ENCODE assay signal across 10 mouse cellular contexts in the genomic region with DNA sequence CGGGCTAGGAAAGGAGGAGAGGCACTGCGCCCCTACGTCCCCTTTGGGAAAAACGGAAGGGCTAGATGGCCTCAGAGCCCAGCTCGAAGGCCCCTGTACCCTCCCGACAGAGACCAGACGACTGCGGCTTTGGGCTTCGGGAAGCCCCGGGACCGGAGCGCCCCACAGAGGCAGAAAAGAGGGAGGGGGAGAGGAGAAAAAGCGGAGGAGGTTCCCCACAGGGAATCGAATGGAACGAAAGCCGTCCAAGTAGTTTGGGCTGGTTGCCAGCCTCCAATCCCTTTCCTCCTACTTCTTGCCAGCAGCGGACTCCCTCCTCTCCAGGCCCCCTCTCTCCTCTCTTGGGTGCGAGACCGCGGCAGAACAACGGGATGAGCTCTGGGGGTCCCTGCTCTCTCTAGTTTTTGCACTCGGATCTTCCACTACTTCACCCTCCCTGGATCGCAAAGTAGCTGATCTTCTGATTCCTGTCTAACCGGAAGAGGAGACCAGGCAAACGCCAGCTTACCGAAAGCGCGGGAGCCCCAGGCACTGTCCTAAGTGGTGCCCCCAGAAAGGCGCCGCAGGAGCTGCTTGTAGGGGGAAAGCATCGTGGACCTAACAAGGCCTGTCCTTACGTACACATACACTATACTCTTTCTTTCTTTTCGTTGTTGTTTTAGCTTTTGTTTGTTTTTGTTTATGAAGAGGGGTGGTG. TPM values are rescaled to one million over a fixed set of nuclear protein-coding genes. Genes with fewer than 3 reads are reported as not detected.
DNase-seq lines count a peak whose midpoint lies in the region; ATAC-seq and TF ChIP-seq lines count a peak whose summit lies in the region.
"Had no signal": no experiment of that assay in that cellular context is flagged by ENCODE, and none has a peak within 500 bp of the region (broad histone marks: within the 10 kb centered on the region; RNA-seq: fewer than 3 reads in every experiment).

No protein-coding gene starts in this region.

- TF ChIP-seq POLR2A in cerebellum, adult 2 months (IDR thresholded peaks at IDR 0.05; ENCODE audit: borderline replicate concordance, insufficient read depth, low read length): no peak

- H3K4me3 ChIP-seq in cerebellum, adult 2 months (replicated peaks; ENCODE audit: insufficient read depth, low read depth, low read length): peak overlapping the region; percentile 2
- H3K4me3 ChIP-seq in hindbrain, embryonic 15.5 days: peak overlapping the region; percentile 24
- H3K4me3 ChIP-seq in neural tube, embryonic 15.5 days (replicated peaks): peak overlapping the region; percentile 24
- H3K4me3 ChIP-seq: myocyte had no signal

- intact Hi-C loops in left cerebral cortex, postnatal 4 days (cut with DNase I): loop anchor here (5.0 kb wide), 1 partner anchor 97 kb away; no protein-coding TSS in a partner anchor

- no peak overlapping the region for H3K9ac ChIP-seq in hindbrain, embryonic 15.5 days
- no peak overlapping the region for H3K9ac ChIP-seq in neural tube, embryonic 15.5 days (replicated peaks)

- DNase-seq in cerebellum, adult 2 months: peak; percentile 14 to 32
- no peak for DNase-seq in cerebellum, adult 18-20 months
- peak; percentile 72 for DNase-seq in left cerebral cortex, postnatal 4 days
- no peak for DNase-seq in left cerebral cortex, adult 18-20 months (ENCODE audit: low spot score in 2 of 2)
- no peak for DNase-seq in gastrocnemius, postnatal 10 days
- no peak for DNase-seq in c-Kit-positive CD71-positive TER-119-positive erythroid progenitor cells, embryonic 14.5 days (ENCODE audit: low spot score)

- WGBS in cerebellum, adult 2 months: 6% methylated on average over 32 of the region's 33 CpGs
- 18% methylated on average over 29 of the region's 33 CpGs for WGBS in hindbrain, embryonic 15.5 days
- 22% methylated on average over 29 of the region's 33 CpGs for WGBS in neural tube, embryonic 15.5 days

- no peaks in the 10 kb centered on the region for H3K36me3 ChIP-seq in hindbrain, embryonic 15.5 days
- H3K36me3 ChIP-seq in neural tube, embryonic 15.5 days: no peaks in the 10 kb centered on the region

- H3K4me1 ChIP-seq in cerebellum, adult 2 months (ENCODE audit: control insufficient read depth, insufficient read depth, low read length): no peaks in the 10 kb centered on the region
- H3K4me1 ChIP-seq in hindbrain, embryonic 15.5 days (replicated peaks): no peaks in the 10 kb centered on the region
- H3K4me1 ChIP-seq in neural tube, embryonic 15.5 days: peaks cover 6% of the 10 kb centered on the region; the same call in 1 of the 2 replicates

- ATAC-seq in hindbrain, embryonic 15.5 days (ENCODE audit: low FRiP score, low read depth): peak; percentile 75
- ATAC-seq in neural tube, embryonic 15.5 days (ENCODE audit: low FRiP score): no peak
- ATAC-seq: activated CD4-positive, CD25-positive, alpha-beta regulatory T cell, adult 4 months had no signal

- H3K9me3 ChIP-seq in hindbrain, embryonic 15.5 days: no peaks in the 10 kb centered on the region
- H3K9me3 ChIP-seq in neural tube, embryonic 15.5 days (replicated peaks): no peaks in the 10 kb centered on the region

- peak overlapping the region; percentile 51 for H3K4me2 ChIP-seq in hindbrain, embryonic 15.5 days
- peak overlapping the region; percentile 49 for H3K4me2 ChIP-seq in neural tube, embryonic 15.5 days

- no peak for TF ChIP-seq CTCF in cerebellum, adult 2 months (IDR thresholded peaks at IDR 0.05; ENCODE audit: borderline replicate concordance, insufficient read depth, low read depth, low read length)

- no peaks in the 10 kb centered on the region; the same call in 1 of the 2 replicates for H3K27me3 ChIP-seq in cerebellum, adult 2 months (ENCODE audit: control insufficient read depth, insufficient read depth, low read length)
- 0 out of 2 replicates have a peak, but pooled peaks cover 26% of the 10 kb centered on the region for H3K27me3 ChIP-seq in hindbrain, embryonic 15.5 days
- peaks cover 8% of the 10 kb centered on the region; the same call in 1 of the 2 replicates for H3K27me3 ChIP-seq in neural tube, embryonic 15.5 days (replicated peaks)

- H3K27ac ChIP-seq in cerebellum, adult 2 months (ENCODE audit: insufficient read depth, low read length): no peak overlapping the region
- H3K27ac ChIP-seq in hindbrain, embryonic 15.5 days (replicated peaks): peak overlapping the region; percentile 45; the same call in 1 of the 2 replicates
- no peak overlapping the region for H3K27ac ChIP-seq in neural tube, embryonic 15.5 days (replicated peaks)

RNA-seq across cellular contexts. Expression of gene Zic3, which starts 3.1 kb away (rescaled TPM):
- polyA plus RNA-seq in cerebellum, adult 2 months (2012; rRNA removed): 7.4 and 7.7 TPM in 2 replicates
- 1 to 10 TPM; 6.4 to 8.9 TPM for total RNA-seq in left cerebral cortex, postnatal 4 days (2021)
- total RNA-seq in left cerebral cortex, adult 18-20 months (2021): 1 to 10 TPM; 1.3 to 1.7 TPM
- polyA plus RNA-seq in hindbrain, embryonic 15.5 days (2015; fragmentation: Nextera tagmentation; extraction: Ambion mirVana): 15.5 and 20.7 TPM in 2 replicates
- 9.6 and 12.9 TPM in 2 replicates for polyA plus RNA-seq in neural tube, embryonic 15.5 days (2015; fragmentation: Nextera tagmentation; extraction: Ambion mirVana)
- total RNA-seq in gastrocnemius, postnatal 10 days (2021): not detected
- polyA plus RNA-seq: activated CD4-positive, CD25-positive, alpha-beta regulatory T cell, adult 4 months; myocyte had no signal

Comparison
In these comparisons a context has a peak if more than half of its experiments do, and no peak if none do; other contexts are left out.
1. DNase-seq: peak in cerebellum, adult 2 months (2 of 2) and left cerebral cortex, postnatal 4 days (single experiment); none in cerebellum, adult 18-20 months (0 of 2), left cerebral cortex, adult 18-20 months (0 of 2), gastrocnemius, postnatal 10 days (single experiment) and c-Kit-positive CD71-positive TER-119-positive erythroid progenitor cells, embryonic 14.5 days (single experiment).
2. Peak in every context shown above with its lines, with median percentiles within 50 percentile points of each other: H3K4me3 ChIP-seq.